Mouse (Mus musculus) brain, embryonic 18.5 days (tissue): ENCODE results near the gene Pip5k1b.

Experiments used
- DNase-seq: peaks from one replicate; pipeline ENCODE4 v3.0.0-alpha.2; 2012; ENCODE audit warnings: low read depth, low spot score

Pip5k1b gene

DNA sequence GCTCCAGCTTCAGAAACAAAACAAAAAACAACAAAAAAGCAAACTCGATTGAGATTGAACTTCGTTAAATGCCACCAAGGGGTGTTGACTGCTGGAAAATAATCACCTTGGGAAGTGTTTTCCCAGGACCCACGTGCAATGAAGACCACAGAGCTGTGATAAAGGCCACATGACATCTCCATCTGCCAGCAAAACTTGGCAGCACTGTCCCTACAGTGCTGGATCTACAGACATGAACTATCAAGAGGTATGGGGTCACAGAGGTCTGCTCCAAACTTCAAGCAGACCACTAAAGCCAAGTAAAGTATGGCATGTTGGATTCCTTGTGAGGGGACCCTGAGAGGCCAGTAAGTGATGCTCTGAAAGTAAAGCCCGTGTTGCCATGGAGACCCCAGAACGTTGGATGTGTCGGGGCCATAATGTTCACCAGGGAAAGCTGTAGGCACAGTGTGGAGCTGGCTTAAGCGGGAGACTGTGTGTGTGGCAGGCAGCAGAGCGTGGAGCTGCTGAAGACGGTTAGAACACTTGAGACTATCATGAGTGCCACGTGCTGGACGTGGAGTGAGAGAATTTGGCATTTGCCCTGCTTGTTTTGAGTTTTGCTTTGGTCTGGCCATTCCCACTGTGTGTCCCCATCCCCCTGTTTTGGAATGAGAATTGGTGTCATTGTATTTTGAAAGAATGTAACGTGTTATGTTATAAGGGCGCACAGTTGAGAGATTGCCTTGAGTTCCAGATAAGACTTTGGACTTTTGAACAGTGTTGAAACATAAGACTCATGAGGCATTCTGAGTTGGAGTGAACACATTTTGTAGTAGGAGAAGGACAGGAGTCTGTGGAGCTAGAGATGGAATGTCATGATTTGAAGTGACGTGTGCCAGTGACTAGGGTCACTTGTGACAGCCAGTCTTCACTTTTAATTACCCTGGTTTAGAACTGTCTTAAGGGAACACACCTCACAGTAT, 12.0 kb downstream of the Pip5k1b start:
- no peak for DNase-seq

DNA sequence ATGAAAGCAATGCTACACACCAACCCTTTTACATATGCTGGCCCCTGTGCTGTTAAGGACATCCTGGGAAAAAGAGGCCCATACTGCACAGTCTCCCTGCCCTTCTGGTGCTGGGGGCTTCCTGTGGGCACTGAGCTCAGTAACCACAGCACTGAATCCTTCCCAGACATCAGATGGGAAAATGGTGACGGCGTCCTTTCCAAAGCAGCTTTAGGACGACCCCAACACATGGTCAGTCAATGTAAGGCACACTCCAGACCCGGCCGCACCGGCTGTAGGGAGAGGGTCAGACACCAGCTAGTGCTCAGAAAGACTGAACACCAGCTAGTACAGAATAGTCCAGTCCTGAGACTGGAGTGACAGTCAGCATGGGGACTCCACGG, 13.4 kb downstream of the Pip5k1b start:
- no peak for DNase-seq

DNA sequence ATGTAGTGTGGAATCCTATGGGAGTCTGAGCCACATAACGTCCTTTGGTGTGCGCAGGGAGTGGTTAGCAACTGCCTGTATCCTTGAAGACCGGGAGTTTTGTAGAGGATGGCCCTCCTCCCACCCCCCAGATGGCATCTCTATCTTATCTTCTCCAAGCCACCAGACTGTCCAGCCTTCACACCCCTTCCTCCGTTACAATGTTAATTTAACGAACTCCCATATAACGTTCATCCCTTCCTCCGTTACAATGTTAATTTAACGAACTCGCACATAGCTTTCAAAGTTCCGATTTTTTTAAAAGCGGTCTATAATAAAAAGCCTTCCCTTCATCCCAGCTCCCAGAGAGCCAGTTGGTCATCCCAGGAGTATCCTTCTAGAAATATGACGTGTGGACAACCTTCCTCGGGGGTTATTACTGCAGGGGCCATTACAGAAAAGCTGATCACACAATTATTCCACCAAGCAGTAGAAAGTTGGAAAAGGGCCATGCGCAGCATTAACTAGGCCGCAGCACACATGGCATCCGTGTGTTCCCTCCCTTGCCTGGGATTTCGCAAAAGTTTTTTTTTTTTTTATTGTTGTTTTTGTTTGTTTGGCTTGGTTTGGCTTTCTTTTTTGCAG, 13.9 kb downstream of the Pip5k1b start:
- DNase-seq = no peak

DNA sequence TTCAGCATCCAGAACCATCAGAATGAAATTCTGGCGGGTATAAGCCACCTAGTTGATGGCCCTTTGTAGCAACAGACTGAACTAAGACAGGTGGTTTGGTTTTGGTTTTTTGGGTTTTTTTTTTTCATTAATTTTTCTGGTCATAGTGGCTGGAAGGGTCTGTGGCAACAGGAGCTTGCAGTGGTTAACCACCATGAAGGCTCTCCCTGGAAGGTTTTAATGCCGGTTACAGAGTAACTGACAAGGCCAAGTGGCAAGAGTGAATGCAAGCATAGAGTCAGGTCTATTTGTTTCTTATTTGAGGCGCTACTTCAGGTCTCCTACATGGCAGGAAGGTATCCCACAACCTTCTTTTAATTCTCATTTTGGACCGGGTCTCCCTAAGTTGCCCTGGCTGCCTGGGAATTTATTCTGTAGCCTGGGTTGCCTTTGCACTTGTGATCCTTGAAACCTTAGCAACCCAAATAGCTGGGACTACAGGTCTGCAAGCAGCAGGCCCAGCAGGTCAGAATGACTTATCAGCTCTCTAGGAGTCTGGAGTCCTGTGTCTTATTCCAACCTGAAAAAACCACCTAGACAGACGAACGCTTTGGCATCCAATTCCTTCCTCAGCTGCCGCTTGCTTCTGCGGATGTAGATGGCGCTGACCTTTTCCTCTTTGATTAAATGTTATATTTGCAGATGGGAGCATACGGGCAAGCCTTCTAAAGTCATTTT, 14.6 kb downstream of the Pip5k1b start:
- no peak for DNase-seq

DNA sequence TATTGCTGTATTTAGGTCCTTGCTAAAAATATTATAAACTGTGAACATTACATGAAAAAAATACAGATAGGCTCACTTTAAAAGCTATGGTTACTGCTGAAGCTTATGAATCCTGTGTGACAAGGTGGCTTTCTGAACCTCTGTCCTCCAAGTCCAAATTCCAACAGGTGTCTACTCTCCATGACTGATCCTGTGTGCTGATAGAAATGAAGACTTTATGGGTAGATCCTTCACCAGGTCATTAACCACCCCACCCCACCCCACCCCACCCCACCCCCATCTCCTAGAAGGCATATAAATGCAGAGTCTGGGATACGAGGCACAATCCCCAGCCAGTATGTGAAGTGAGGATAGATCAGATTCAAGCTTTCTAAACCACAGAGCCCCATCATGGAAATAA, 16.6 kb downstream of the Pip5k1b start:
- no peak for DNase-seq

DNA sequence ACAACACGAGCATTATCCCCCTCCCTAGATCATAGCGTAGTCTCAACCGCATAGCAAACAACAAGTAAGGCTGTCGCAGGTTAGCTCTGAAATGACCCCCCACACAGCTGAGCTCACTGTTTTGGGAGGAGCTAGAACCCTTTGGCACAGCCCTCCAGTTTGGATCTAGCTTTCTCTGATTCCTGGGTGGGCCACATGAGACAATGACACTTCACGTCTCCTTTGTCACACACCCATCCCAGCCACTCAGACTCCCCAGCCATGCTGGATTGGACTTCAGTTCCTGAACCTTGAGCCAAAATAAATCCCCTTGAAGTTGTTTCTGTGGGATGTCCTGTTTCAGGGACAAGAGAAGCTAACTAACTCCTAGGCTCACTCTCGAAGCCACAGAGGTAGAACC, 17.5 kb downstream of the Pip5k1b start:
- DNase-seq = no peak

DNA sequence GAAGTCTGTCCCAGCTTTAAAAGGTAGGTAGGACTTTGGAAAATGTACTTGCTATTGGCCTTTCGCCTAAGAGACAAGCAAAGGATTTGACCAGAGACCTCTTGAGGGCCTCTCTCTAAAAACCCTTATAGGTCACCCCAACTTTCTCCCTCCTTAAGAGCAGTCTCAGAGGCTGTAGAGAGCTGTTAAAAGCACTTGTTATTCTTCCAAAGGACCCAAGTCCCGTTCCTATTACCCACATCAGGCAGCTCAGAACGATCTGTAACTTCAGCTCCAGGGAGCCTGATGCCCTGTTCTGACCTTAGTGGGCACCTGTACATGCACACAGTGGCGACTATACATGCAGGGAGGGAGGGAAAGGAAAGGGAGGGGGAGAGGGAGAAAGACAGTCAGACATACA, 18.0 kb downstream of the Pip5k1b start:
- DNase-seq = no peak

DNA sequence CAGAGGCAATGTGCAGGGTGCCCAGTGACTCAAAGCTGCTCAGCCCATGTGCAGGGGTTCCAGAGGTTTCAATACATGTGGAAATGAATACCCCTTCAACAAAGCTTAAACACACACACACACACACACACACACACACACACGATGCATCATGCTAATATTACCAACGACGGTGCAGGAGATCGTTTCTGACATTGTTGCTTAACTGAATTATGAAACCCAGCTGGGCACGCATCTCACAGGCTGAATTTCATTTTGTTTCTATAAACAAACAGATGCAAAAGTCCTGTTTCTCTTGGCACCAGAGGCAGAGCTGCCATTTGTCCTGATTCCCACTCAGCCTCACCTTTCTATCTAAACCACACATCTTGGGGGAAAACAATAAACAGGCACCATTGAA, 18.8 kb downstream of the Pip5k1b start:
- DNase-seq = no peak

DNA sequence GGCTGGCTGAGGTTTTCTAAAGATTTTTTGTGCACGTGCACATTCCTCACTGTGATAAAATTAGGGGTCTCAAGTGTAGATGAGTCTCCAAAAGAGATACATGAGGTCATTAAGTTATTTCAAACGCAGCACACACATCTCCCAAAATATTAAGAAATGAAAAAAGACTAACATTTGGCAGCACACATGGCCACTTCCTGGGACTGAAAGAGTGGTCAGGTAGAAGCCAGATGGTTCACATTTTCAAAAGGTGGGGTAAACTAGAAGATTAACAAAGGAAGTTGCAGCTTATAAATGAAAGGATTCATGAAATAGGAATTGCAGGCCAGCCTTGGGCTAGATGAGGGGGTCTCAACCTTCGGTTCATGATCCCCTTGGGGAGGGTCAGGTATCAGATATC, 19.4 kb downstream of the Pip5k1b start:
- no peak for DNase-seq

DNA sequence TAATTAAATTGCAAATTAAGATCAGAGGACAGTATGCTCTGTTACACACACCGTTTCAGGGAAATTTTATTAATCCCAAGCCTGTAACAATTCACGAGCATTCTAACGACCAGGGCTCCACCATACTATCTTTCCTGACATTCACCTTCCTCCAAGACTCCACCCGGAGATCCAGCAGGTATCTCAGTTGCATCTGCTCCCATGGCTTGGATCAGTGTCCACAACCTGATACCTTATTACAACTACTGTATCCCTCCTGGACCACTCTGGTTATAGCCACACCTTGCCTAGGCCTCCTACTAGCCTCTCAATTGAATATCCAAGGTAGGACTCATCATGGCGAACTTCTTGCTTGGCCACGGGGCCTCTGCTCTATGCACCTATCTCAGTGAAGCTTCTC, 20.5 kb downstream of the Pip5k1b start:
- no peak for DNase-seq

DNA sequence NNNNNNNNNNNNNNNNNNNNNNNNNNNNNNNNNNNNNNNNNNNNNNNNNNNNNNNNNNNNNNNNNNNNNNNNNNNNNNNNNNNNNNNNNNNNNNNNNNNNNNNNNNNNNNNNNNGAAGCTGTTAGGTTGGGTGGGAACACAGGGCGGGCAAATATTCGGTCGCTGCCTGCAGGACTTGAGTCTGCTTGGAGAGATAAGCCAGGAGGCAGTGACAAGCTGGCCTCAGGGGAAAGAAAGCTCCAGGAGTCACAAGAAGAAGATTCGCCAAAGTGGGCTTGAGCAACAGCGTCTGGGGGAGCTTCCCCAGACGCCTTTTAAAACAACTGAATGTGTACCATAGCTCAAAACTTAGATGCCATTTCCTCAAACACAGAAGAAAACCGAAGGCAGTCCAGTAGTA, 20.9 kb downstream of the Pip5k1b start:
- no peak for DNase-seq

DNA sequence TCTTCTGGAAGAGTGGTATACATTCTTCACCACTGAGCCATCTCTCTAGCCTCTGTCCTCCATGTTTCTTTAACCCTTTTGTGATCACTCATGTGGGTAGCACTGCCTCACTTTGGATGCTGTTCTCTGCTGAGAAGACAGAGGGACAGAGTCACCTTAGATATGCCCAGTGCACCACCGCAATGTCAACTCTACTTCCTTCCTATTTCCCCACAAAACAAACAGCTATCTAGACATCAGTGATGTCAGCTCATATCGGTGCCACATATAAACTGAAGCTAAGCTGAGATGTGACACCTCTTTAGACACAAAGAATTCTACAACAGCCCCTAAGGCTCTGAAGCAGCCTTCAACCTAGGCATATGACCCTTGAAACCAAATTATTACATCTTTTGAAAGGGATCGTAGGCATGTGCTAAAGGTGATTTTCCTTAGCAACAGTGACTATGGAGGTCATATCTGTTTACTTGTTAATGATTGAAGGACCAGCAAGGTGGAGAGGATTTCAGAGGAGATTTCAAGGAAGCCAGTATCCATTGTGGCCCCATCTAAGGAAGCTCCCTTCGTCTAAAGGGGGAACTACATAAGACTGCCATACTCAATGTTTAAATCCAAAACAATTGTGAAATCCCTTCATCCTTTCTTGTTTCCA, 26.6 kb downstream of the Pip5k1b start:
- DNase-seq = no peak

DNA sequence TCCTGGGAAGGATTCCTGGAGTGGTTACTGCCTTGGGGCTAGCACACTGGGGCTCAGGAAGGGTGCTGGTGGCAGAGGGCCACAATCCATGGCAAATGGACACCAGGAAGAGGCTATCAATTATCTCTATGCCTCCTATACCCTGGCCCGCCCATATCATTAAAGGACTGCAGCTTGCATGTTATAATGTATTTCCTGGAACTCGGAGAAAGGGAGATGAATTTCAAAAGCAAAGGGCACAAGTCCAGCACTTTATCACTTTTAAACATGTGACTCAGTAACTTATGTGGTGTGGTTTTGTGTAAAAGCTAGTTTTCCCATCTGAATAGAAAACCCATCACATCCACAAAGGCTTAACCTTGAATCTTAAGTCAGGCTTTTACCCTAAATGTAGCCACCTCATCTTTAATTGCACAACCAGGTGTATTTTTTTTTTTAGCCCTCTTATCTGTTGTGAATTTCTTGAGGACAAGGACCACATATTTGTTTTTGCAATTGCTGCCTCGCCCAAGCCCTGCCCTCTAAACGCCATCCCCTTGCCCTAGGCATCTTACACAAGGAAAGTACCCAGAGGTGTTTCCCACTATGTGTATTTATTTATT, 27.4 kb downstream of the Pip5k1b start:
- DNase-seq = no peak

DNA sequence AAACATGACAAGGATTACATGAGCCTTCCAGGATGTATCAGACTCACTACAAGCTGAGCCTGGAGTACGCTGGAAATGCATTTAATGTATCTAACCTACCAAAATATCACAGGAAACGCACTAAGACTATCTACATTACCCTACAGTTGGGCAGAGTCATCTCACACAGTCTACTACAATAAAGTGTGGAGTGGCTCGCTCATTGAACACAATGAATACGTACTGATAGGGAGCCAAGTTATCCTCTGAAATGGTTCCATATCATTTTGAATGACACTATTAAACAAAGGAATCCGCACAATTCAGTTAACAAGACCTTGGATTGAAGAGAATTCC, 28.1 kb downstream of the Pip5k1b start:
- DNase-seq = no peak

DNA sequence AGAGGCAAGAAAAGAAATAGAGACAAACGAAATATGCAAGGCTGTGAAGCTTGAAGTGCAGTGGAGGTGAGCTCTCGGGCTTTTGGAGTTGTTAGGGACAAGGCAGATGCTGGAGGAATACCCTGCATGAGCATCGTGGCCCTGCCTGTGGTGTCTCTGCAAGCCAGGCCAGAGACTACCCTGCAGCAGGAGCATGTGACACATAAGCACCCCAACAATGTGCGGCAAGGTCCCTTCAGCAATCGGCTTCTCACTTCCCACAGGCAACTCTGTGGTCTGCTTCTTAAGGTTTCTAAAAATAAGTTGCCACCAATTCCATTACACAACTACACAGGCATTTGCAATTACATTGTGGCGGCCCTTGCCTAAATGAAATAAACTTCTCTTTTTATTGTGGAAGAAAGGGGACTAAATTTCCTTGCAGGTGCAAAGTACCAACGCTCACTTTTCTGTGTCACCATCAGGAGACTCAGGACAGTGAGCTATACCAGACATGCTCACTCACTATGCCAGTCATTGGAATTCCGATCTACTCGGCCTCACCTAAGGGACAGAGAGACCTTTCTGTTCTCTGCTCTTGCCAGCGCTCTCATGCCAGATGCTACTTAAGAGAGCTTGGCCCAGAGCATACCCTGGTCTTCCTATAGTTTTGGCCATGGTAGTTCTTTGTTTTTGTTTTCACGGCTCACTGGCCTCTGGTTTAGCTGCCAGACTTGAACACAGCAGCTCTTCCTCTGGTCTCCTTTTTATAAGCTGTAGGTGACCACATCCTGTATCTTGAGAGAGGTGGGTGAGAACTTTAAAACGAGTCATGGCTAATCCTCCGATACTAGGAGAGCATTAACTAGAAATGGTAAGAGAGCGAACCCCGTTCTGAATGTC, 28.7 kb downstream of the Pip5k1b start:
- DNase-seq = no peak

DNA sequence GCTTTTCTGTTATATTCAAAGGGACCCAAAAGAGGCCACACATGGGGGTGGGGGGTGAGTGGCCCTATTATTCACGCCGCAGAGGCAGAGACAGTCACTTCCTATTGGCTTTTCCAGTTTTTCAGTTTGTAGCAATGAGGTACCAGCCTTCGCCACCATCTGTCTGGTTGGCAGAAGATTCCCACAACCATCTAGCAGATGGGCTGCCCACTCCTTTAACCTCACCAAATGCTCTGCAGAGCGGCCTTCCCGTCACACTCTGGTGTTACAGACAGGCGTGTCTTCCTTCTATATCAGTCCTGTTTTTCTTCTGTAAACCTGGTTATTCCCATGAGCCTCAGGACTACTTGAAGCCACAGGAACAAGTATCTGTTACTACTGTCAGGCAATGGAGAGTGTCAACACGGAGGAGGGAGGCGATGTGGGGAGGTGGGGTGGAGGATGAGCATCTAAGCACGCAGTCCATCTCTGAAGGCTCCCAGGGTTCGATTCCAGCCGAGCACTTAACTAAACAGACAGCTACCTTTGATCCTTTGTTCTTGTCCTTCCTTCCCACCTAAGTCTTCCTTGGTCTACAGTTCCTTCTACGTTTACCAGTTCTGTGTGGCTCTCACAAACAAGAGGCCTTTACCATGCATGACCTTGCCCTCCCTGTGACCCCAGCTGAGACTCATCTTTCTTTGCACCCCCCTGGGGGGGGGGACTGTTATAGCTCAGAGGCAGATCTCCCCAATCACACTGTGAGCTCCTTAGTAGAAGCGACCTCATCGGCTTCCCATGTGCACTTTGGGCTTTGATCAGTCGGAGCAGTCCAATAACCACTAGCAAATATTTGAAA, 32.0 kb downstream of the Pip5k1b start:
- no peak for DNase-seq

DNA sequence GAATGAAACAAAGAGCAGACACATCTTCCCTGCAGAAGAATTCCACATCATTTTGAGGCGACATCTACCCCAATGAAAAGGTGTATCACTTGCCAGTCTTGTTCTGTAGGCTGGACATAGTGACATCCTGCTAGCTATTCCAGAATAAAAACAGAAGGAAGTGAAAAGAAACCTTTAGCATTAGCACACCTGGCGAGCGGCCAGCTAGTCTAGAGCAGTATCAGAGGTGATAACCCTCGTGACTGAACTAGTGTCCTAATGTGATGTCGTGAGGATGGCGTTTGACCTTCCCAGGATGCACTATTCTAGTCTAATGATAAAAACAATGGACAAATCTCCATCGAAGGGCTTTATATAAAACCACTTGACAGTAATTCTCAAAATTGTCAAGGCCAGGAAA, 33.7 kb downstream of the Pip5k1b start:
- DNase-seq = no peak

DNA sequence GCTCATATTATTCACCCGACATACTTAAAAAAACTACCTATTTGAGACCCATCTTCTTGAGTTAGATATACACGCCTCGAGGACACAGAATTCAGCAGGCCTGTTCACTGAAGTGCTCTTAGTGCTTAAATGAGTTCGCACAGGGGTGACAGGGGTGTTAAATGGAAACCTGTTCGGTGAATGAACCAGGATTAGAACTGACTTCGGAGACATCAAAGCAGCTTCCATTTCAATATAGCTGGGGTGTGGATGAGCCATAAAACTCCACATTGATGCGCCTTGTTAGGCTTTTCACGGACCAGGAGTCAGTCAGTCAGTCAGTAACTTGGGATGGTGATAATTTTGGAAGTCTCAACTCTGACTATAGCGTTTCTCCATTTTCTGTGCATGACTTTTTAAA, 34.5 kb downstream of the Pip5k1b start:
- DNase-seq = no peak

DNA sequence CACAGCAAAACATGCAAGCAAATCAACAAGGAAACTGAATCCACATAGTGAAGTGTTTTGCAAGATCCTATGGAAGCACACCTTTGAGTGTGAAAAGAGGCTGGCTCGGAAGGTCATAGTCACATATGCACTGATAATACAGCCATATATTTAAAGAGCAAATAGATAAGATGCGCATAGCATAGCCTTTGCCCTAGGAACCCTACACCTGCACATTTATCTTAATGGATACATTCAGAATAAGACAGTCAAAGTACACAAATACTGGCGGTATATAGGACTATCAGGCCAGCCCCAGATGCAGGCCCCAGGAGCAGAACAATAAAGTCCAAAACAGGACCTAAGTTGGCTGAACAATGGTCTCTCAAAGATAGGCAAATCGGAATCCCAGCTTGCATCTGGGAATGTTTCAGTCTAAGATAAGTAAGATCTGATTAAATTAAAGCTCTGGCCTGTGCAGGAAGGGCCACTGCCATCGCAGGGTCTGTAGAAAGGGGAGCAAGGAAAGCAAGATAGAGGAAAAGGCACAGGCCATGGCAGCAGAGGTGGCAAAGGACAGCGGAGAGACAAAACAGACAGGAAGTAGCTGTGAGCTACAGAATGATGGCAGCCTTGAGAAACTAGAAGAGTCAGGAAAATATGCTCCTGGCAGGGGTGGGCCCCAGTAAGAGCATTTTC, 35.8 kb downstream of the Pip5k1b start:
- no peak for DNase-seq
